Mouse (Mus musculus) kidney, adult 2 months (tissue): Measurements from ENCODE around the gene Hspa4. TPM values are rescaled to one million over a fixed set of nuclear protein-coding genes. Genes with fewer than 3 reads are reported as not detected.
"Not testable (repeated sequence)": the region's sequence is repeated elsewhere in the genome, so short reads cannot be mapped to it uniquely, and the experiment has no call there.

Source experiments
- DNase-seq: peaks from one replicate; pipeline ENCODE4 v3.0.0; 2021
- H3K27ac ChIP-seq: fragments of 200-500 bp; 2 replicates; pipeline ENCODE4 v1.5.1; 2012; ENCODE audit warnings: low read depth, low read length, control low read depth, inconsistent platforms; ENCODE audit not compliant: insufficient read depth
- H3K27me3 ChIP-seq: fragments of 200-500 bp; replicated peaks from 2 replicates; pipeline ENCODE4 v1.6.1; 2012; ENCODE audit warnings: mild to moderate bottlenecking, moderate library complexity, low read length, inconsistent platforms; ENCODE audit not compliant: control insufficient read depth, insufficient read depth
- H3K36me3 ChIP-seq: fragments of 200-500 bp; 2 replicates; pipeline ENCODE4 v1.6.1; 2012; ENCODE audit warnings: mild to moderate bottlenecking, moderate library complexity, low read length, inconsistent platforms; ENCODE audit not compliant: control insufficient read depth, insufficient read depth
- H3K4me1 ChIP-seq: fragments of 200-500 bp; 2 replicates; pipeline ENCODE4 v1.6.1; 2011; ENCODE audit warnings: low read length; ENCODE audit not compliant: control insufficient read depth, insufficient read depth
- H3K4me3 ChIP-seq: fragments of 200-500 bp; 2 replicates; pipeline ENCODE4 v1.5.1; 2011; ENCODE audit warnings: mild to moderate bottlenecking, low read depth, low read length, control low read depth; ENCODE audit not compliant: insufficient read depth
- CTCF ChIP-seq: fragments of 200-500 bp; conservative IDR thresholded peaks from 2 replicates; pipeline ENCODE4 v1.5.1; 2011; ENCODE audit warnings: low read depth, mild to moderate bottlenecking, control low read depth, low read length, moderate library complexity, mixed read lengths; ENCODE audit not compliant: insufficient read depth, insufficient read length
- POLR2A ChIP-seq: fragments of 200-500 bp; IDR thresholded peaks from one replicate; pipeline ENCODE4 v1.6.1; 2011; ENCODE audit warnings: low read depth, low read length, control low read depth
- WGBS: fragments of 180-500 bp; shearing (Covaris S2); methylation state at CpG from one replicate; pipeline ENCODE4 v1.1.7; 2018; 5-methylcytosine and 5-hydroxymethylcytosine counted together
- polyA plus RNA-seq: library from polyadenylated mRNA; depleted of rRNA; stranded (reverse); fragments of >200 nt; gene quantifications from 2 replicates; pipeline ENCODE4 v1.2.3, GENCODE M21; 2012; rRNA removed

The Hspa4 gene
- 21.1 and 24.8 TPM in 2 replicates for polyA plus RNA-seq

DNA sequence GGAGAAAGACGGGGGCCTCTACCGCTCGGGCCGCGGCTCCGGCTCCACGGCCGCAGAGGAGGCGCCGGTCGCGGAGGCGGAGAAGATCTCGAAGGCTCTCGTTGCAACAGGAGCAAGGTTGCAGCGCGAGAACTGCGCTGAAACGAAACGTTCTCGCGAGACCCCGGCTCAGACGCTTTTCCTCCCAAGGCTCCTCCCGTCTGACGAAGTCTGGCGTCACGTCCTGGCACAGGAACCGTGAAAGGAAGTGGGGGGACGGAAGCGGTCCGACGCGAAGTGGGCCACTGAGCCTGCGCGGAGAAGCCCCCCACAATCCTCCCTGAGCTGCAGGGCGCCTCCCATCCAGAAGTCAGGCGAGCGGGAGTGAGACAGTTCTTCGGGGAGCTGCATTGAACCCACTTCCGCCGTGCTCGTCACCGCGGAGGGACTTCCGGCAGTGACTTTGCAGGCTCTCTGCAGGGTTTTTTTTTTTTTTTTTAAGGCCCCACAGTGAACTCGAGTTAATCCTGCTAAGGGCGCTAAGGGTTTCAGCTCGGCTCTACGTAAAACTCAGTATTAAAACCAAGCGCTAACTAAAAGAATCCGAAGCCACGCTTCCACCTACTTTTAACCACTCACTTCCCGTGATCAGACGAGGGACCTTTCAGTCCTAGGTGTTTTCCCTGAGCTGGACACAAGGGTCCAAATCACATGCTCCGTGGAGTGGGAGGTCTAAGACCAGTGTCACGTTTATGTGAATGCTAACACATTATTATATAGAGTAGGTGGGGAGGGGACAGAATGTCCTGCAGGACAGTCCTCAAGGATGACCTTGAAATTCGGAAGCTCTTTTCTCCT lies at the start of gene Hspa4:
Hspa4 (minus strand) TSS at position 128 of the 837 bp plus-strand sequence.
- under 1% methylated on average over 58 of the region's 58 CpGs for WGBS

DNA sequence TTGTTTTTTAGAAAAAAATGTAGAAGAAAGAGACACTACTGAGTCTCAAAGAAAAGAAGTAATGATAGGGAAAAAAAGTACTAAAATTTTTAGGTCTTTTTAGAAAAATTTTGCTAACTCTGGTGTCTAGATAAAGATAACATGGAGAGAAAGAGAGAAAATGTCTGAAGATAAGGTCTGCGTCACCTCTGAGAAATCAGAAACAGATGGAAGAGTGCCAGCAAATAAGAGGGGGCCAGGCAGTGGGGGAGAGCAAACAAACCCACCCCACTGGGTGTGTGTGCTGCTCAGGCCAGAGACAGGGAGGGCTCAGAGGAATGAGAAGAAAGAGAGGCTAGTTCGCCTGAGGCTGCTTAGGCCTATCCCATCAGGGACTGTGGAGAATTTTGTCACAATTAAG lies 45.5 kb upstream of the Hspa4 start:
- H3K4me1 ChIP-seq, result no peaks in the 10 kb centered on the region
- no peaks in the 10 kb centered on the region for H3K27me3 ChIP-seq
- no peak for DNase-seq
- no peak for TF ChIP-seq CTCF
- TF ChIP-seq POLR2A, result no peak
- no peaks in the 10 kb centered on the region for H3K36me3 ChIP-seq
- H3K27ac ChIP-seq, result no peak overlapping the region
- WGBS, result 83% methylated on average over 2 of the region's 2 CpGs
- H3K4me3 ChIP-seq, result no peak overlapping the region

More for the DNA sequence above, at the start of gene Hspa4:
- DNase-seq, result peak; percentile 99
- H3K27me3 ChIP-seq, result no peaks in the 10 kb centered on the region
- no peaks in the 10 kb centered on the region for H3K36me3 ChIP-seq
- H3K4me3 ChIP-seq, result peak within 1 kb of the TSS; percentile 86
- H3K27ac ChIP-seq, result peak within 1 kb of the TSS; percentile 100
- TF ChIP-seq POLR2A, result no peak
- no peak for TF ChIP-seq CTCF
- peaks cover 24% of the 10 kb centered on the region; the same call in 1 of the 2 replicates for H3K4me1 ChIP-seq

GRCm38 (mm10) chr11:53345328-53345727 lies 45.1 kb upstream of the Hspa4 start:
- H3K4me3 ChIP-seq, result no peak overlapping the region
- no peaks in the 10 kb centered on the region for H3K36me3 ChIP-seq
- no peak overlapping the region for H3K27ac ChIP-seq
- no peaks in the 10 kb centered on the region for H3K27me3 ChIP-seq
- WGBS, result 65% methylated on average over 5 of the region's 5 CpGs
- H3K4me1 ChIP-seq, result no peaks in the 10 kb centered on the region
- DNase-seq, result no peak
- no peak for TF ChIP-seq POLR2A
- no peak for TF ChIP-seq CTCF

DNA sequence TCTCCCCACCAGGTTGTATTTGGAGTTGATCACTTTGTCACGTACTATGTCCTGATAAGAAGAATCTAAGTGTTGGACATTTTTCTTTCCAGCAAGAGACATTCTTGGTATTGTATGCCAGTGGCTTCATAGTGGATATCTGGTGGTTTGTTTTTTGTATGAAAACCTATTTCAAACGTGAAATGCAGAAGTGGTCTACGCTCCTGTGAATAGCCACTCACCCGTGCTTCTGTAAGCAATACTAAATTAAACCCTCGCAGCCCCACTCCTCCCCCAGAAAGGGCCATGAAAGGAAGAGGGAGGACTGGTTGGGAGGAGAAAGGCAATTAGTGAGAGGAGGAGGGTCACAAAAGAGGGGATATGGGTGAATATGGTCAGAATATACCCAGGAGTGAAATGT lies 42.5 kb upstream of the Hspa4 start:
- no peaks in the 10 kb centered on the region for H3K4me1 ChIP-seq
- TF ChIP-seq POLR2A, result no peak
- TF ChIP-seq CTCF, result no peak
- no peaks in the 10 kb centered on the region for H3K36me3 ChIP-seq
- no peak overlapping the region for H3K27ac ChIP-seq
- no peak overlapping the region for H3K4me3 ChIP-seq
- no peak for DNase-seq
- no peaks in the 10 kb centered on the region for H3K27me3 ChIP-seq
- WGBS, result 46% methylated on average over 5 of the region's 5 CpGs

- not testable (repeated sequence) for DNase-seq, H3K36me3 ChIP-seq, H3K4me3 ChIP-seq, H3K27ac ChIP-seq, H3K27me3 ChIP-seq, H3K4me1 ChIP-seq
- WGBS, result 59% methylated on average over 10 of the region's 10 CpGs
Measured at GRCm38 (mm10) chr11:53341019-53341418, 40.8 kb upstream of the Hspa4 start.

GRCm38 (mm10) chr11:53337684-53338083 lies 37.4 kb upstream of the Hspa4 start:
- no peak overlapping the region for H3K27ac ChIP-seq
- TF ChIP-seq POLR2A, result no peak

DNA sequence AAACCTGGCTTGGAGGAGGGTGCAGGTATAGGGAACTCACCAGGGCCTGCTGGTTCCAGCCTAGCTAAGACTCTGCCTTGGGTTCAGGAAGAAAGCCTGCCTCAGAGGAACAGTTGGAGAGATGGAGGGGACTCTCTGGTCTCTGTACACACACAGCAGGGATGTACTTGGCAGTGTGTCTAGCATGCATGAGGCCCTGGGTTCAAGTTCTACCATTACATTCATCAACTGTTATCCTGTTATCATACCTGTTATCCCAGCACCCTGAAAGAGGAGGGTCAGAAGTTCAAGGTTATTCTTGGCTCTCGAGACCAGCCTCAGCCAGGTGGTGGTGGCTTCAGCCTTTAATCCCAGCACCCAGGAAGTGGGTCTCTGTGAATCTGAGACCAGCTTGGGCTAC lies 36.7 kb upstream of the Hspa4 start:
- DNase-seq, result no peak
- WGBS, result 83% methylated on average over 1 of the region's 1 CpGs
- TF ChIP-seq POLR2A (no peak), CTCF (no peak)
- no peak overlapping the region for H3K4me3 ChIP-seq
- H3K27me3 ChIP-seq, result no peaks in the 10 kb centered on the region
- H3K36me3 ChIP-seq, result no peaks in the 10 kb centered on the region; the same call in 1 of the 2 replicates
- H3K27ac ChIP-seq, result no peak overlapping the region
- no peaks in the 10 kb centered on the region for H3K4me1 ChIP-seq

More at GRCm38 (mm10) chr11:53337684-53338083, 37.4 kb upstream of the Hspa4 start:
- H3K4me3 ChIP-seq, result no peak overlapping the region
- H3K27me3 ChIP-seq, result no peaks in the 10 kb centered on the region
- H3K36me3 ChIP-seq, result no peaks in the 10 kb centered on the region
- DNase-seq, result no peak
- WGBS, result 81% methylated on average over 8 of the region's 8 CpGs
- no peaks in the 10 kb centered on the region for H3K4me1 ChIP-seq
